Mouse (Mus musculus): Measurements from ENCODE around the gene Tgfbr3l. TPM values are rescaled to one million over a fixed set of nuclear protein-coding genes. Genes with fewer than 3 reads are reported as not detected.

Gene Tgfbr3l
- polyA plus RNA-seq, 1 experiment: 10.8 TPM

- Histone ChIP-seq H3K27ac (ENCODE audit: insufficient read depth, low read length) (no peak overlapping the region), H3K4me1 (ENCODE audit: control insufficient read depth, insufficient read depth, low read length) (no peaks in the 10 kb centered on the region), H3K4me3 (ENCODE audit: insufficient read depth, low read length) (no peak overlapping the region)
- TF ChIP-seq CTCF (IDR thresholded peaks at IDR 0.05; ENCODE audit: borderline replicate concordance, insufficient read depth, low read length): no peak
- TF ChIP-seq POLR2A (IDR thresholded peaks at IDR 0.05; ENCODE audit: low read depth, low read length): no peak
These were observed 17.2 kb upstream of the Tgfbr3l start for GRCm38 (mm10) chr8:4230612-4231351.

GRCm38 (mm10) chr8:4237814-4238433, 10.1 kb upstream of the Tgfbr3l start:
- Histone ChIP-seq H3K4me1 (ENCODE audit: control insufficient read depth, insufficient read depth, low read length) (peaks cover 8% of the 10 kb centered on the region), H3K27ac (ENCODE audit: insufficient read depth, low read length) (peak overlapping the region; percentile 75), H3K4me3 (ENCODE audit: insufficient read depth, low read length) (peak overlapping the region; percentile 27)
- TF ChIP-seq POLR2A (IDR thresholded peaks at IDR 0.05; ENCODE audit: low read depth, low read length) (peak; percentile 54; the same call in 1 of the 2 replicates), CTCF (IDR thresholded peaks at IDR 0.05; ENCODE audit: borderline replicate concordance, insufficient read depth, low read length) (no peak)

- Histone ChIP-seq H3K4me3 (ENCODE audit: insufficient read depth, low read length) (peak within 1 kb of the TSS; percentile 85), H3K27ac (ENCODE audit: insufficient read depth, low read length) (peak within 1 kb of the TSS; percentile 83), H3K4me1 (ENCODE audit: control insufficient read depth, insufficient read depth, low read length) (peaks cover 8% of the 10 kb centered on the region)
- TF ChIP-seq POLR2A (IDR thresholded peaks at IDR 0.05; ENCODE audit: low read depth, low read length): peak; percentile 57
- TF ChIP-seq CTCF (IDR thresholded peaks at IDR 0.05; ENCODE audit: borderline replicate concordance, insufficient read depth, low read length): peak; percentile 65; the same call in 1 of the 2 replicates
These were observed 9.4 kb upstream of the Tgfbr3l start, which contains the start of the genes Map2k7 and Gm49320 for GRCm38 (mm10) chr8:4238434-4239192. Gene Map2k7 (plus strand): TSS chr8:4238740. Gene Gm49320 (plus strand): TSS chr8:4238865.

- Histone ChIP-seq H3K27ac (ENCODE audit: insufficient read depth, low read length) (0 out of 2 replicates have a peak overlapping the region, but pooled peaks have one; percentile 21), H3K4me3 (ENCODE audit: insufficient read depth, low read length) (peak overlapping the region; percentile 85), H3K4me1 (ENCODE audit: control insufficient read depth, insufficient read depth, low read length) (peaks cover 8% of the 10 kb centered on the region)
- no peak; the same call in 1 of the 2 replicates for TF ChIP-seq POLR2A (IDR thresholded peaks at IDR 0.05; ENCODE audit: low read depth, low read length)
- no peak for TF ChIP-seq CTCF (IDR thresholded peaks at IDR 0.05; ENCODE audit: borderline replicate concordance, insufficient read depth, low read length)
These were observed 8.7 kb upstream of the Tgfbr3l start for GRCm38 (mm10) chr8:4239193-4239890.

- no peak overlapping the region for H3K4me3 ChIP-seq (ENCODE audit: insufficient read depth, low read length)
- no peak overlapping the region for H3K27ac ChIP-seq (ENCODE audit: insufficient read depth, low read length)
- TF ChIP-seq CTCF (IDR thresholded peaks at IDR 0.05; ENCODE audit: borderline replicate concordance, insufficient read depth, low read length): no peak
- TF ChIP-seq POLR2A (IDR thresholded peaks at IDR 0.05; ENCODE audit: low read depth, low read length): no peak
- 0 out of 2 replicates have a peak, but pooled peaks cover 3% of the 10 kb centered on the region for H3K4me1 ChIP-seq (ENCODE audit: control insufficient read depth, insufficient read depth, low read length)
These were observed 3.0 kb upstream of the Tgfbr3l start for GRCm38 (mm10) chr8:4245061-4245460.

GRCm38 (mm10) chr8:4245737-4246136, 2.3 kb upstream of the Tgfbr3l start:
- H3K4me1 ChIP-seq (ENCODE audit: control insufficient read depth, insufficient read depth, low read length): no peaks in the 10 kb centered on the region
- no peak overlapping the region for H3K4me3 ChIP-seq (ENCODE audit: insufficient read depth, low read length)
- H3K27ac ChIP-seq (ENCODE audit: insufficient read depth, low read length): no peak overlapping the region
- no peak for TF ChIP-seq POLR2A (IDR thresholded peaks at IDR 0.05; ENCODE audit: low read depth, low read length)
- no peak for TF ChIP-seq CTCF (IDR thresholded peaks at IDR 0.05; ENCODE audit: borderline replicate concordance, insufficient read depth, low read length)

GRCm38 (mm10) chr8:4247241-4247640, 773 bp upstream of the Tgfbr3l start:
- Histone ChIP-seq H3K4me3 (ENCODE audit: insufficient read depth, low read length) (no peak overlapping the region), H3K27ac (ENCODE audit: insufficient read depth, low read length) (no peak overlapping the region), H3K4me1 (ENCODE audit: control insufficient read depth, insufficient read depth, low read length) (no peaks in the 10 kb centered on the region)
- TF ChIP-seq CTCF (IDR thresholded peaks at IDR 0.05; ENCODE audit: borderline replicate concordance, insufficient read depth, low read length) (no peak), POLR2A (IDR thresholded peaks at IDR 0.05; ENCODE audit: low read depth, low read length) (no peak)

- H3K4me3 ChIP-seq (ENCODE audit: insufficient read depth, low read length): no peak overlapping the region
- H3K4me1 ChIP-seq (ENCODE audit: control insufficient read depth, insufficient read depth, low read length): 0 out of 2 replicates have a peak, but pooled peaks cover 1% of the 10 kb centered on the region
- no peak for TF ChIP-seq POLR2A (IDR thresholded peaks at IDR 0.05; ENCODE audit: low read depth, low read length)
- TF ChIP-seq CTCF (IDR thresholded peaks at IDR 0.05; ENCODE audit: borderline replicate concordance, insufficient read depth, low read length): no peak
- H3K27ac ChIP-seq (ENCODE audit: insufficient read depth, low read length): no peak overlapping the region
These were observed 1.2 kb downstream of the Tgfbr3l start for GRCm38 (mm10) chr8:4249213-4249612.

Measured in embryonic fibroblast, embryonic 13.5 days (primary cell).